Mouse (Mus musculus): ENCODE results near the gene Zfp367. TPM values are rescaled to one million over a fixed set of nuclear protein-coding genes. Genes with fewer than 3 reads are reported as not detected.

The Zfp367 gene
- polyA plus RNA-seq, 1 experiment from 2014 or later = 7.6 TPM

DNA sequence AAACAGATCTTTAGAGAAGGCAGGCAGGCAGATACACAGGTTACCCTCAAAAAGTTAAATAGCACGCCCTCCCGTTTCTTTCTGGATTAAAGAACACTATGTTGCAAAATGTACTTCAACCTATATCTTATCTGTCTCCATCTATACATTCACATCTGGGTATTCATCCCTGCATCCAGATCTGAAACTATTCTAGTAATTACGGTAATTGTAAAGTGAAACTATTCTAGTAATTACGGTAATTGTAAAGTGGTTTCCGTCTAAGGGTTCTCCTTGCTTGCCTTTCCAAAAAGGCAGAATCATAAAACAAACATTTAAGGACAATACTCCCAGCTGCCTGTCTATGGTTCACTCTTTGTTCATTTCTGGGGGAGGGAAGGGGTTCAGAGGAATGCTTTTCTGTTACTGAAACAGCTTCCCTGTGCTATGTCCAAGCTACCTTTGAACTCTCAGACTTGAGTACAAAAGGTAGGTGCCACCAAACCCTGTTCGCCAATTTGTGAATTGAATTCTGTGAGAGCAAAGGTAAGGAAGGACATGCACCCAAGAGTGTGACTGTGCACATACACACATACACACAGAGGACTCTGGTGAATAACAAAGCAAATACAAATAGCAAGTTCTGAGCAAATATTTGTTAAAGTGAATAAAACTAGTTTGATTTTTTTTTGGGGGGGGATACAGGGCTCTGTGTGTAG is 29.4 kb downstream of the Zfp367 start:
- no peak for ATAC-seq
- Histone ChIP-seq H3K27ac (ENCODE audit: low read length) (no peak overlapping the region), H3K27me3 (replicated peaks; ENCODE audit: insufficient read depth, low read length) (no peaks in the 10 kb centered on the region), H3K4me3 (ENCODE audit: low read depth, low read length) (no peak overlapping the region), H3K36me3 (ENCODE audit: insufficient read depth, low read length) (no peaks in the 10 kb centered on the region), H3K9me3 (ENCODE audit: low read length) (no peaks in the 10 kb centered on the region), H3K4me1 (ENCODE audit: insufficient read depth, low read depth, low read length) (no peaks in the 10 kb centered on the region), H3K9ac (replicated peaks; ENCODE audit: low read depth) (no peak overlapping the region), H3K4me2 (replicated peaks; ENCODE audit: low read depth, low read length) (no peak overlapping the region)
- no peak for DNase-seq (ENCODE audit: low spot score)
- WGBS = 42% methylated on average over 6 of the region's 6 CpGs
- TF ChIP-seq CTCF (IDR thresholded peaks at IDR 0.05) (no peak), EP300 (IDR thresholded peaks at IDR 0.05) (no peak)

DNA sequence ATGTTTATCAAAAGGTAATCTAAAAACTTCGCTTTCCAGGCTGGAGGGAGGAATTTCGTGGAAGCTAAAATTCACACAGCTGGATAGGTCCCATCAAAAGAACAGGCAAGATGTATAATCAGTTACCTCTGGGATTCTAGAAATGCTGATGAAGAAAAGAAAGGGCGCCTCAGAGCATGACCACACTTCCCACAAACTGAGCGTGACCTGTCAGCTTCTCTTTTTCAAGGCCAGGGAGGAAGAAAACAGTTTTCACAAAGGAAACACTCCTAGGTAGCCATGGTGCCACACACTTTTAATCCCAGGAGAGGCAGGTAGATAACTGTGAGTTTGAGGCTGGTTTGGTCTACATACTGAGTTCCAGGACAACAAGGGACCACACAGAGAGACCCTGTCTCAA is 32.2 kb downstream of the Zfp367 start:
- Histone ChIP-seq H3K4me3 (ENCODE audit: low read depth, low read length) (no peak overlapping the region), H3K9me3 (ENCODE audit: low read length) (no peaks in the 10 kb centered on the region), H3K4me2 (replicated peaks; ENCODE audit: low read depth, low read length) (no peak overlapping the region), H3K4me1 (ENCODE audit: insufficient read depth, low read depth, low read length) (no peaks in the 10 kb centered on the region), H3K9ac (replicated peaks; ENCODE audit: low read depth) (no peak overlapping the region), H3K36me3 (ENCODE audit: insufficient read depth, low read length) (no peaks in the 10 kb centered on the region), H3K27ac (ENCODE audit: low read length) (no peak overlapping the region), H3K27me3 (replicated peaks; ENCODE audit: insufficient read depth, low read length) (no peaks in the 10 kb centered on the region)
- TF ChIP-seq EP300 (IDR thresholded peaks at IDR 0.05) = no peak
- TF ChIP-seq CTCF (IDR thresholded peaks at IDR 0.05) = no peak
- ATAC-seq (no peak), DNase-seq (ENCODE audit: low spot score) (no peak)
- 72% methylated on average over 4 of the region's 4 CpGs for WGBS

DNA sequence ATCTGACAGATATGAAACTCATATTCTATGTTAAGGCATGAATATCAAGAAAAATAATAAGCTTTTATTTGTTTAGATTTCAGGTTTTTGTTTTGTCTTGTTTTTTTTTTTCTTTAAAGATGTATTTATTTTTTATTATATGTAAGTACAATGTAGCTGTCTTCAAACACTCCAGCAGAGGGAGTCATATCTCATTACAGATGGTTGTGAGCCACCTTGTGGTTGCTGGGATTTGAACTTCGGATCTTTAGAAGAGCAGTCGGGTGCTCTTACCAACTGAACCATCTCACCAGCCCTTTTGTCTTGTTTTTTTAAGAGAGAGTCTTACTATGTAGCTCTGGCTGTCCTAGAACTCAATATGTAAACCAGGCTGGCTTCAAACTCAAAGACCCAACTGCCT is 35.6 kb downstream of the Zfp367 start:
- no peak for DNase-seq (ENCODE audit: low spot score)
- TF ChIP-seq CTCF (IDR thresholded peaks at IDR 0.05) (peak; percentile 56), EP300 (IDR thresholded peaks at IDR 0.05) (no peak)
- H3K27me3 ChIP-seq (replicated peaks; ENCODE audit: insufficient read depth, low read length) = no peaks in the 10 kb centered on the region
- no peak overlapping the region for H3K9ac ChIP-seq (replicated peaks; ENCODE audit: low read depth)
- H3K36me3 ChIP-seq (ENCODE audit: insufficient read depth, low read length) = no peaks in the 10 kb centered on the region
- H3K4me1 ChIP-seq (ENCODE audit: insufficient read depth, low read depth, low read length) = no peaks in the 10 kb centered on the region
- H3K4me3 ChIP-seq (ENCODE audit: low read depth, low read length) = no peak overlapping the region
- WGBS = 54% methylated on average over 2 of the region's 2 CpGs
- ATAC-seq = no peak
- H3K4me2 ChIP-seq (replicated peaks; ENCODE audit: low read depth, low read length) = no peak overlapping the region
- no peak overlapping the region for H3K27ac ChIP-seq (ENCODE audit: low read length)
- H3K9me3 ChIP-seq (ENCODE audit: low read length) = no peaks in the 10 kb centered on the region

DNA sequence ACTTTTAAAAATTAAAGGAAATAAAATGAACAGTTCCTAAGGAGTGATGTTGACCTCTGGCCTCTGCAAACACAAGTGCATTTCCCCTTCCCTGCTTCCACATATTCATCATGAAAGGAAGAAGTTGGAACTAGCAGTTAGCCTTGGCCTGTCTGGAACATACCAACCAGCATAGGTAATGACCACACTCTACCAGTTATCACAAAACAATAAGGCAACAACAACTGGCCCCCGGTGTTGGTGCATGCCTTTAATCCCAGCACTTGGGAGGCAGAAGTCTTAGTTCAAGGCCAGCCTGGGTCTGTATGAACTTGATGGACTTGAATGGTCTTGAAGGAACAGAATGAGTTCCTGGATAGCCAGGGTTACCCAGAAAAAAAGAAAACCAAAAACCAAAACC is 42.6 kb downstream of the Zfp367 start:
- Histone ChIP-seq H3K36me3 (ENCODE audit: insufficient read depth, low read length) (no peaks in the 10 kb centered on the region), H3K9me3 (ENCODE audit: low read length) (no peaks in the 10 kb centered on the region), H3K27ac (ENCODE audit: low read length) (no peak overlapping the region), H3K9ac (replicated peaks; ENCODE audit: low read depth) (no peak overlapping the region), H3K4me3 (ENCODE audit: low read depth, low read length) (no peak overlapping the region), H3K27me3 (replicated peaks; ENCODE audit: insufficient read depth, low read length) (no peaks in the 10 kb centered on the region), H3K4me1 (ENCODE audit: insufficient read depth, low read depth, low read length) (no peaks in the 10 kb centered on the region; the same call in 1 of the 2 replicates), H3K4me2 (replicated peaks; ENCODE audit: low read depth, low read length) (no peak overlapping the region)
- TF ChIP-seq CTCF (IDR thresholded peaks at IDR 0.05) (no peak), EP300 (IDR thresholded peaks at IDR 0.05) (no peak)
- ATAC-seq (no peak), DNase-seq (ENCODE audit: low spot score) (no peak)
- 94% methylated on average over 1 of the region's 1 CpGs for WGBS

DNA sequence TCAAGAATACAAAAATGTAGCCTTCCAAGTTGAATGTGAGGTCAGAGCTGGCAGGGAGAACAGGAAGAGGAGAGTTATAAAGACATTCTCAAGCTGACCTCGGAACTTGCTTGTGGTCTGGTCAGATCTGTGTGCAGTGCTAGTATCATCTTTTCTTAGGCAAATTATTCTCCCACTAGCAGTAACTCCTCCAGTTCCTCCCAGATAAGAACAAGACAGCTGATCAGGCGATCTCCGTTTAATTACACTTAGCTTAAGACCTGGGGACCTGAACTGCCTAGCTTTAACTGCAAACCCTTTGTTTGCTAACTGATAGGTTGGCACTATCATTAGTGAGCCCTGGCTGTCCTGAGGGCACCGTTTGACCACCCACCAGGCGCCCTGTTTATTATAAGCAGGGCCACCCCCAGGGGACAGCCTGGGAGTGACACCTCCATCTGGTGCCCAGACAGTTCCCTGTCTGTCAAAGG is 44.6 kb downstream of the Zfp367 start:
- TF ChIP-seq CTCF (IDR thresholded peaks at IDR 0.05) = no peak
- no peak for TF ChIP-seq EP300 (IDR thresholded peaks at IDR 0.05)
- Histone ChIP-seq H3K27ac (ENCODE audit: low read length) (no peak overlapping the region), H3K9ac (replicated peaks; ENCODE audit: low read depth) (no peak overlapping the region), H3K4me2 (replicated peaks; ENCODE audit: low read depth, low read length) (no peak overlapping the region), H3K36me3 (ENCODE audit: insufficient read depth, low read length) (no peaks in the 10 kb centered on the region), H3K9me3 (ENCODE audit: low read length) (no peaks in the 10 kb centered on the region), H3K4me3 (ENCODE audit: low read depth, low read length) (no peak overlapping the region), H3K27me3 (replicated peaks; ENCODE audit: insufficient read depth, low read length) (no peaks in the 10 kb centered on the region), H3K4me1 (ENCODE audit: insufficient read depth, low read depth, low read length) (no peaks in the 10 kb centered on the region; the same call in 1 of the 2 replicates)
- DNase-seq (ENCODE audit: low spot score) (peak; percentile 23), ATAC-seq (no peak)
- WGBS = 22% methylated on average over 5 of the region's 5 CpGs

DNA sequence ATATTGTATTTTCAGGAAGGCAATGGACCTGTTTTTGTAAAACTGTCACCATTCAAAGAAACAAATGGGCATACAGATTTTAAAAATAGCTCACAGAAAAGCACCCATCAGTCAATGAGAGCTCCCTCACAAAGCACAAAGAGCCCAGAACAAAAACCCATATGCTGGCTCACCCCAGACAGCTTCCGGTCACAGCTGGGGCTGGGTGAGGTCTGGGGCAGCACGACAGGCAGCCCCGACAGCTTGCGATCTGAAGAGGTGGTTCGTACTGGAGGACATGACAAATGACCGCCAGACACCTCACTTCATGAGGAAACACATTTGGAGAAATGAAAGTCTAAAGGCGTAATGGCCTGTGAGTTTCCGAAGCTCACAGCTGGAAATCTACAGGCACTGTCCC is 45.5 kb downstream of the Zfp367 start:
- Histone ChIP-seq H3K4me2 (replicated peaks; ENCODE audit: low read depth, low read length) (peak overlapping the region; percentile 11; the same call in 1 of the 2 replicates), H3K9ac (replicated peaks; ENCODE audit: low read depth) (no peak overlapping the region), H3K27me3 (replicated peaks; ENCODE audit: insufficient read depth, low read length) (no peaks in the 10 kb centered on the region), H3K36me3 (ENCODE audit: insufficient read depth, low read length) (no peaks in the 10 kb centered on the region), H3K27ac (ENCODE audit: low read length) (no peak overlapping the region), H3K4me3 (ENCODE audit: low read depth, low read length) (no peak overlapping the region), H3K4me1 (ENCODE audit: insufficient read depth, low read depth, low read length) (no peaks in the 10 kb centered on the region; the same call in 1 of the 2 replicates), H3K9me3 (ENCODE audit: low read length) (no peaks in the 10 kb centered on the region)
- TF ChIP-seq CTCF (IDR thresholded peaks at IDR 0.05) = no peak
- no peak for TF ChIP-seq EP300 (IDR thresholded peaks at IDR 0.05)
- 31% methylated on average over 8 of the region's 8 CpGs for WGBS
- peak; percentile 48; the same call in 1 of the 2 replicates for ATAC-seq
- peak; percentile 31 for DNase-seq (ENCODE audit: low spot score)
